26 mouse cellular contexts compared by ENCODE assay signal in genomic region chr8:106959626-106960025, GRCm38 (mm10). TPM values are rescaled to one million over a fixed set of nuclear protein-coding genes. Genes with fewer than 3 reads are reported as not detected.
A peak's percentile ranks its signal among the peaks of the same experiment; 100 is the strongest.
DNase-seq lines count a peak whose midpoint lies in the region; ATAC-seq and TF ChIP-seq lines count a peak whose summit lies in the region.
"Had no signal": no experiment of that assay in that cellular context is flagged by ENCODE, and none has a peak within 500 bp of the region (broad histone marks: within the 10 kb centered on the region; RNA-seq: fewer than 3 reads in every experiment).

No protein-coding gene starts in this region.

- H3K4me2 ChIP-seq in lung, postnatal 0 days (replicated peaks; ENCODE audit: low read depth, low read length), result no peak overlapping the region
- H3K4me2 ChIP-seq: hindbrain, embryonic 12.5 days; limb, embryonic 13.5 days; liver, embryonic 12.5 days; neural tube, embryonic 15.5 days; stomach, embryonic 15.5 days had no signal

- H3K36me3 ChIP-seq in lung, postnatal 0 days (ENCODE audit: insufficient read depth, low read length), result no peaks in the 10 kb centered on the region
- H3K36me3 ChIP-seq: hindbrain, embryonic 12.5 days; liver, embryonic 12.5 days; neural tube, embryonic 15.5 days; stomach, embryonic 15.5 days had no signal

- 82% methylated on average over 2 of the region's 2 CpGs for WGBS in lung, postnatal 0 days

- no peak for ATAC-seq in lung, postnatal 0 days
- ATAC-seq in megakaryocyte, adult 5-6 weeks (ENCODE audit: poor library complexity, severe bottlenecking), result peak; percentile 96
- ATAC-seq: forebrain, embryonic 14.5 days; hindbrain, postnatal 0 days; intestine, embryonic 16.5 days; liver, embryonic 12.5 days had no signal

- H3K4me1 ChIP-seq in lung, postnatal 0 days (ENCODE audit: insufficient read depth, low read depth, low read length), result peaks cover 3% of the 10 kb centered on the region; the same call in 1 of the 2 replicates
- H3K4me1 ChIP-seq: limb, embryonic 13.5 days; liver, embryonic 12.5 days; neural tube, embryonic 15.5 days; stomach, embryonic 15.5 days had no signal

- no peak overlapping the region for H3K4me3 ChIP-seq in lung, postnatal 0 days (ENCODE audit: low read depth, low read length)
- H3K4me3 ChIP-seq: gastrocnemius, adult 2 months; hindbrain, embryonic 12.5 days; left cerebral cortex, adult 2 months; limb, embryonic 13.5 days; liver, embryonic 12.5 days; neural tube, embryonic 15.5 days; stomach, embryonic 15.5 days had no signal

- no peaks in the 10 kb centered on the region for H3K27me3 ChIP-seq in lung, postnatal 0 days (replicated peaks; ENCODE audit: insufficient read depth, low read length)
- H3K27me3 ChIP-seq: hindbrain, embryonic 12.5 days; limb, embryonic 13.5 days; liver, embryonic 12.5 days; neural tube, embryonic 15.5 days; stomach, embryonic 15.5 days had no signal

- TF ChIP-seq EP300 in lung, postnatal 0 days (IDR thresholded peaks at IDR 0.05), result no peak

- H3K9ac ChIP-seq in lung, postnatal 0 days (replicated peaks; ENCODE audit: low read depth), result no peak overlapping the region
- H3K9ac ChIP-seq: hindbrain, embryonic 12.5 days; limb, embryonic 13.5 days; liver, embryonic 12.5 days; neural tube, embryonic 15.5 days; stomach, embryonic 15.5 days had no signal

- no peak for TF ChIP-seq CTCF in lung, postnatal 0 days (IDR thresholded peaks at IDR 0.05)

- H3K9me3 ChIP-seq in lung, postnatal 0 days (ENCODE audit: low read length), result no peaks in the 10 kb centered on the region
- H3K9me3 ChIP-seq: hindbrain, embryonic 12.5 days; limb, embryonic 13.5 days; liver, embryonic 12.5 days; neural tube, embryonic 15.5 days; stomach, embryonic 15.5 days had no signal

- DNase-seq in lung, postnatal 0 days (ENCODE audit: low spot score), result peak; percentile 40
- DNase-seq in lung, postnatal 14 days, result no peak
- peak; percentile 91 for DNase-seq in fat pad, adult 2 months (ENCODE audit: extremely low read depth, low read depth, low spot score)
- DNase-seq in left cerebral cortex, adult 8-10 months (ENCODE audit: low spot score in 2 of 2), result no peak
- DNase-seq in thymus, postnatal 36 days, result no peak
- no peak for DNase-seq in kidney, postnatal 10 days
- DNase-seq: adrenal gland, postnatal 36 days; cerebellum, adult 2 months; cerebellum, postnatal 14 days; gastrocnemius, adult 2 months; kidney, adult 8-10 months; kidney, postnatal 14 days; lung, adult 2 months; midbrain, embryonic 14.5 days; right cerebral cortex, postnatal 25 days; thymus, postnatal 14 days had no signal

- no peak overlapping the region for H3K27ac ChIP-seq in lung, postnatal 0 days (ENCODE audit: low read length)
- H3K27ac ChIP-seq: gastrocnemius, adult 2 months; hindbrain, embryonic 12.5 days; hindbrain, postnatal 0 days; left cerebral cortex, adult 2 months; limb, embryonic 13.5 days; liver, embryonic 12.5 days; neural tube, embryonic 15.5 days; stomach, embryonic 15.5 days had no signal

RNA-seq across cellular contexts. Expression of gene Sntb2, which starts 24.1 kb away (rescaled TPM):
- 13.4 and 16.3 TPM in 2 replicates for polyA plus RNA-seq in lung, postnatal 0 days (2015; fragmentation: Nextera tagmentation; extraction: Ambion mirVana)
- 7.7 and 8.5 TPM in 2 replicates for total RNA-seq in megakaryocyte, adult 5-6 weeks (2015)
- total RNA-seq in megakaryocyte, adult 5-6 weeks (2017), result 12.0 and 13.3 TPM in 2 replicates
- total RNA-seq in left cerebral cortex, adult 8-10 months (2022), result 10 to 100 TPM; 17.4 to 18.9 (median 18.9) TPM

Comparison
In these comparisons a context has a peak if more than half of its experiments do, and no peak if none do; other contexts are left out.
1. DNase-seq: peak in lung, postnatal 0 days (single experiment) and fat pad, adult 2 months (single experiment); none in lung, postnatal 14 days (single experiment), left cerebral cortex, adult 8-10 months (0 of 2), thymus, postnatal 36 days (0 of 2) and kidney, postnatal 10 days (single experiment).